Comparison of ENCODE assay signal across 8 mouse cellular contexts in the genomic region with DNA sequence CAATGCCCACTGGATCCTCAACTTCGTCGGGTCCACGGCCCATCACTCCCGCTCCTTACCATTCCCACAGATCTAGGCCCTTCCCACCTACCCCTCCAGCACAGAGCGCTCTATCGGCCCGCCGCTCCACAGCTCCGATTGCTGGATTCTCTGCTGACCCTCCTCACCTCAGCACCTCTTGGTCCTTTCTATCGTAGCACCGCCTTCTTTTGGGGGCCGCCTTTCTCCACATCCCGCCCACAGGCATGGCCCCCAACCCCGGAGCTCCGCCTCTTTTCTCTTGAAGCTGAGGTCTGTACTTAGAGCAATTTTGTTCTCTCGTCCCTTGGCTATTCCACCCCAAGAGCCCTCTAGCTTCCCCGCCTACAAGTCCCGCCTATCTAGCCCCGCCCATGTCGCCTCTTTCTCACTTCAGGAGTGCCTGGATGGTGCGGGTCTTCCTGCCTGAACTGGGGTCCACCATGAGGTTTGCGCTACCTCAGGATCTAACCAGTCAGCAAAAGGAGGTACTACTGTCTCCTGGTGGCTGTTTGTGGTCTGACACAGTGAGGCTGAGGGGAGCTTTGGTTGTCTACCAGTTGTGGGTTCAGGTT. TPM values are rescaled to one million over a fixed set of nuclear protein-coding genes. Genes with fewer than 3 reads are reported as not detected.
DNase-seq lines count a peak whose midpoint lies in the region; ATAC-seq and TF ChIP-seq lines count a peak whose summit lies in the region.

A gene (minus strand): TSS at position 155 of the 593 bp plus-strand sequence.

- intact Hi-C loops in heart, postnatal 14 days (cut with DNase I) = loop anchor here (2.0 to 5.0 kb wide), 2 partner anchors 107 to 149 kb away; a partner anchor contains a TSS

- H3K4me2 ChIP-seq in liver, postnatal 0 days (ENCODE audit: low read depth, low read length) = peak within 1 kb of the TSS; percentile 99
- H3K4me2 ChIP-seq in neural tube, embryonic 14.5 days (ENCODE audit: low read depth, low read length) = peak within 1 kb of the TSS; percentile 98

- no peak for TF ChIP-seq EP300 in ES-Bruce4 (IDR thresholded peaks at IDR 0.05; ENCODE audit: insufficient read depth, low read depth, low read length)
- TF ChIP-seq EP300 in liver, postnatal 0 days (IDR thresholded peaks at IDR 0.05; ENCODE audit: low read depth) = no peak

- TF ChIP-seq POLR2A in ES-Bruce4 (IDR thresholded peaks at IDR 0.05; ENCODE audit: insufficient read depth, low read length) = no peak
- TF ChIP-seq POLR2A in bone marrow, adult 2 months (IDR thresholded peaks at IDR 0.05; ENCODE audit: borderline replicate concordance, control insufficient read depth, low read depth, low read length) = no peak

- H3K9ac ChIP-seq in ES-Bruce4 (ENCODE audit: low read depth, poor library complexity, severe bottlenecking) = peak within 1 kb of the TSS; percentile 74; the same call in 1 of the 2 replicates
- peak within 1 kb of the TSS; percentile 62 for H3K9ac ChIP-seq in liver, postnatal 0 days (replicated peaks)
- H3K9ac ChIP-seq in neural tube, embryonic 14.5 days (replicated peaks; ENCODE audit: low read depth, low read length) = peak within 1 kb of the TSS; percentile 78; the same call in 1 of the 2 replicates

- peak; percentile 45 for TF ChIP-seq CTCF in ES-Bruce4 (IDR thresholded peaks at IDR 0.05; ENCODE audit: low read depth, low read length)
- peak; percentile 44 for TF ChIP-seq CTCF in bone marrow, adult 2 months (IDR thresholded peaks at IDR 0.05; ENCODE audit: control insufficient read depth, insufficient read depth, low read length)
- peak; percentile 75 for TF ChIP-seq CTCF in liver, postnatal 0 days (IDR thresholded peaks at IDR 0.05; ENCODE audit: low read depth)

- no peaks in the 10 kb centered on the region for H3K4me1 ChIP-seq in ES-Bruce4 (ENCODE audit: control insufficient read depth, insufficient read depth, low read length)
- H3K4me1 ChIP-seq in bone marrow, adult 2 months (ENCODE audit: control insufficient read depth, insufficient read depth, low read length) = no peaks in the 10 kb centered on the region; the same call in 1 of the 2 replicates
- peaks cover 36% of the 10 kb centered on the region for H3K4me1 ChIP-seq in forebrain, embryonic 10.5 days
- peaks cover 12% of the 10 kb centered on the region for H3K4me1 ChIP-seq in liver, postnatal 0 days (ENCODE audit: insufficient read depth)
- peaks cover 10% of the 10 kb centered on the region; the same call in 1 of the 2 replicates for H3K4me1 ChIP-seq in neural tube, embryonic 14.5 days (ENCODE audit: control insufficient read depth, insufficient read depth, low read length)

- peak within 1 kb of the TSS; percentile 92 for H3K4me3 ChIP-seq in ES-Bruce4 (ENCODE audit: low read depth, low read length)
- H3K4me3 ChIP-seq in bone marrow, adult 2 months (replicated peaks; ENCODE audit: control insufficient read depth, low read depth, low read length) = peak within 1 kb of the TSS; percentile 61
- H3K4me3 ChIP-seq in forebrain, embryonic 10.5 days = peak within 1 kb of the TSS; percentile 83
- peak within 1 kb of the TSS; percentile 68 for H3K4me3 ChIP-seq in liver, postnatal 0 days (ENCODE audit: low read depth, low read length)
- H3K4me3 ChIP-seq in neural tube, embryonic 14.5 days (ENCODE audit: low read depth, low read length) = peak within 1 kb of the TSS; percentile 67

- H3K27ac ChIP-seq in ES-Bruce4 (ENCODE audit: insufficient read depth, low read length) = no peak within 1 kb of the TSS
- no peak within 1 kb of the TSS; the same call in 1 of the 2 replicates for H3K27ac ChIP-seq in bone marrow, adult 2 months (ENCODE audit: control insufficient read depth, insufficient read depth, low read depth, low read length, poor library complexity)
- peak within 1 kb of the TSS; percentile 87 for H3K27ac ChIP-seq in forebrain, embryonic 10.5 days
- 0 out of 2 replicates have a peak within 1 kb of the TSS, but pooled peaks have one; percentile 39 for H3K27ac ChIP-seq in liver, postnatal 0 days (ENCODE audit: low read depth)
- H3K27ac ChIP-seq in neural tube, embryonic 14.5 days (ENCODE audit: low read depth, low read length) = peak within 1 kb of the TSS; percentile 39; the same call in 1 of the 2 replicates

- DNase-seq in forebrain, embryonic 10.5 days (ENCODE audit: extremely low spot score, low spot score) = peak; percentile 62
- peak; percentile 61 to 75 for DNase-seq in heart, postnatal 14 days
- peak; percentile 59 to 70 for DNase-seq in layer of hippocampus, adult 18-20 months (ENCODE audit: low spot score in 2 of 2)
- DNase-seq in liver, postnatal 0 days = peak; percentile 66
- DNase-seq in thymus, postnatal 14 days = peak; percentile 76

- H3K27me3 ChIP-seq in ES-Bruce4 (ENCODE audit: control insufficient read depth, insufficient read depth, low read length, poor library complexity, severe bottlenecking) = no peaks in the 10 kb centered on the region
- H3K27me3 ChIP-seq in forebrain, embryonic 10.5 days (ENCODE audit: poor library complexity, severe bottlenecking) = peaks cover 49% of the 10 kb centered on the region
- peaks cover 34% of the 10 kb centered on the region for H3K27me3 ChIP-seq in liver, postnatal 0 days (ENCODE audit: insufficient read depth, low read length)
- 0 out of 2 replicates have a peak, but pooled peaks cover 3% of the 10 kb centered on the region for H3K27me3 ChIP-seq in neural tube, embryonic 14.5 days (ENCODE audit: control insufficient read depth, insufficient read depth, low read length)

- H3K36me3 ChIP-seq in ES-Bruce4 (ENCODE audit: control insufficient read depth, insufficient read depth, low read length, poor library complexity, severe bottlenecking) = no peaks in the 10 kb centered on the region
- no peaks in the 10 kb centered on the region for H3K36me3 ChIP-seq in forebrain, embryonic 10.5 days (replicated peaks)
- no peaks in the 10 kb centered on the region for H3K36me3 ChIP-seq in liver, postnatal 0 days (replicated peaks; ENCODE audit: insufficient read depth, low read length)
- 0 out of 2 replicates have a peak, but pooled peaks cover 4% of the 10 kb centered on the region for H3K36me3 ChIP-seq in neural tube, embryonic 14.5 days (ENCODE audit: control insufficient read depth, insufficient read depth, low read length)

- no peaks in the 10 kb centered on the region for H3K9me3 ChIP-seq in ES-Bruce4 (replicated peaks; ENCODE audit: control insufficient read depth, insufficient read depth, low read length, poor library complexity, severe bottlenecking)
- no peaks in the 10 kb centered on the region for H3K9me3 ChIP-seq in forebrain, embryonic 10.5 days
- H3K9me3 ChIP-seq in liver, postnatal 0 days (ENCODE audit: low read length) = no peaks in the 10 kb centered on the region
- no peaks in the 10 kb centered on the region for H3K9me3 ChIP-seq in neural tube, embryonic 14.5 days (ENCODE audit: control insufficient read depth, low read length)

- WGBS in bone marrow, adult 2 months = under 1% methylated on average over 22 of the region's 22 CpGs
- under 1% methylated on average over 22 of the region's 22 CpGs for WGBS in forebrain, embryonic 10.5 days
- WGBS in liver, postnatal 0 days (ENCODE audit: insufficient replicate concordance) = under 1% methylated on average over 22 of the region's 22 CpGs
- 1% methylated on average over 22 of the region's 22 CpGs for WGBS in neural tube, embryonic 14.5 days

- ATAC-seq in liver, postnatal 0 days = peak; percentile 0; the same call in 1 of the 2 replicates
- peak; percentile 56 for ATAC-seq in neural tube, embryonic 14.5 days (ENCODE audit: low read depth)

RNA-seq across cellular contexts. Expression of the gene that starts here (rescaled TPM):
- 29.1 and 29.8 TPM in 2 replicates for polyA plus RNA-seq in ES-Bruce4 (2011; ENCODE audit: insufficient read depth, insufficient read length, low read depth, missing spikeins)
- polyA plus RNA-seq in bone marrow, adult 2 months (2011; ENCODE audit: insufficient read depth, insufficient read length, low replicate concordance, missing spikeins) = 0.34 and 0.67 TPM in 2 replicates
- polyA plus RNA-seq in forebrain, embryonic 10.5 days (2016; fragmentation: Nextera tagmentation; extraction: Ambion mirVana) = 8.6 and 9.1 TPM in 2 replicates
- total RNA-seq in heart, postnatal 14 days (2021) = 1 to 10 TPM; 4.1 to 4.2 TPM
- 10 to 100 TPM; 28.7 to 37.6 TPM for total RNA-seq in layer of hippocampus, adult 18-20 months (2021)
- 0.40 and 0.50 TPM in 2 replicates for polyA plus RNA-seq in liver, postnatal 0 days (2015; fragmentation: Nextera tagmentation; extraction: Ambion mirVana)
- polyA plus RNA-seq in neural tube, embryonic 14.5 days (2014; fragmentation: Nextera tagmentation; extraction: Ambion mirVana) = 57.1 and 65.7 TPM in 2 replicates

Comparison
In these comparisons a context has a peak if more than half of its experiments do, and no peak if none do; other contexts are left out.
1. RNA of the gene that starts here (total RNA-seq): 28.7 to 37.6 TPM in layer of hippocampus, adult 18-20 months; 4.1 to 4.2 TPM in heart, postnatal 14 days; every median in the first group is over 4 times any median in the second.
2. Peak in DNase-seq, ATAC-seq, H3K4me3 ChIP-seq, H3K27ac ChIP-seq, H3K9ac ChIP-seq and H3K4me2 ChIP-seq in liver, postnatal 0 days; RNA of the gene not detected or under 1 TPM.
3. H3K27ac ChIP-seq: peak in forebrain, embryonic 10.5 days (single experiment) and neural tube, embryonic 14.5 days (single experiment); none in ES-Bruce4 (single experiment) and bone marrow, adult 2 months (single experiment).
4. Peak in every context shown above with its lines, with median percentiles within 50 percentile points of each other: H3K4me3 ChIP-seq, H3K9ac ChIP-seq, CTCF ChIP-seq and DNase-seq.